In the genomic region with DNA sequence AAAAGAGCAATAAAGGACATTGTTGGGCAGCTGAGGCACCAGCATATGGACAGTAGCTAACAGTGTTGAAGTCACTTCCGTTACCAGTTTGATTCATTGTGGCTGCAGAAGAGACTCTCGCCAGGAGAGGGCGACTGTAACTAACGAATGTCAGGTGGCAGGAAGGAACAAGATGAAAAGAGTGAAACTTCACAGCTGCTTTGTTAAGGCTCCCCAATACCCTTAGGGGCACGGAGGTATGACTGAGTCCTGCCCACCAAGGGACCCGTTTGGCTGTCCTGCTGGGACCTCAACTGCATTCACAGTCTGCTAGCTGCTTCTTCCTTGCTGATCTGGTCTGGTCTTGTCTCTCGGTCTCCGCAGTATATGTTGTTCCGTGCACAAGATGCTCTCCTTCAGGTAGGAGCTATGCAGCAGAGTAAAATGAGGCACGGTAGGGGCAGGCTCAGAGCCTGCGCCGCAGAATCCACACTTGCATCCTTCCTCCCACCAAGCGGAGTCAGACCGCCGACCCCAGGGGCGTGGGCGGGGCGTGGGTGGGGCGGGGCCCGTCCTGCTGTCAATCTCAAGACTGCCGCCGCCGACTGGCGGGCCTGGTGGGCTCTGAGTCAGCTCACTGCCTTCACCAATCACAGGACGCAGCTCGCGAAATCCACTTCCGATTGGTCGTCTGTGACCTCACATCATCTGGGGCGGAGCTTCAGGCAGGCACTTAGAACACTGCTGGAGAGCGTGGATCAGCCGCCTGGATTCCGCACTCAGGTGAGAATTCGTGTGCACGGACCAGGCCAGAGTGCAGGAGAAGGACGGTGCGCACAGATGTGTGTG, we compare ENCODE assay signal across 8 mouse cellular contexts. TPM values are rescaled to one million over a fixed set of nuclear protein-coding genes. Genes with fewer than 3 reads are reported as not detected.
DNase-seq lines count a peak whose midpoint lies in the region; ATAC-seq and TF ChIP-seq lines count a peak whose summit lies in the region.

No protein-coding gene starts in this region.

- ATAC-seq in forebrain, embryonic 13.5 days, result peak; percentile 99
- peak; percentile 97 for ATAC-seq in neural tube, embryonic 15.5 days (ENCODE audit: low FRiP score)

- no peaks in the 10 kb centered on the region for H3K27me3 ChIP-seq in E14TG2a.4 (ENCODE audit: insufficient read depth, low read length)
- H3K27me3 ChIP-seq in forebrain, embryonic 13.5 days, result no peaks in the 10 kb centered on the region
- H3K27me3 ChIP-seq in neural tube, embryonic 15.5 days (replicated peaks), result no peaks in the 10 kb centered on the region

- peaks cover 36% of the 10 kb centered on the region for H3K36me3 ChIP-seq in E14TG2a.4 (ENCODE audit: insufficient read depth, low read length)
- 0 out of 2 replicates have a peak, but pooled peaks cover 12% of the 10 kb centered on the region for H3K36me3 ChIP-seq in forebrain, embryonic 13.5 days (ENCODE audit: poor library complexity, severe bottlenecking)
- H3K36me3 ChIP-seq in neural tube, embryonic 15.5 days, result no peaks in the 10 kb centered on the region

- peak; percentile 96 for DNase-seq in c-Kit-positive CD71-positive TER-119-positive erythroid progenitor cells, embryonic 14.5 days (ENCODE audit: low spot score)
- peak; percentile 91 to 92 for DNase-seq in heart, postnatal 14 days
- DNase-seq in layer of hippocampus, adult 11-12 months (ENCODE audit: low spot score), result peak; percentile 97
- peak; percentile 97 to 98 for DNase-seq in lung, adult 18-20 months
- DNase-seq in testis, postnatal 14 days (ENCODE audit: low spot score), result peak; percentile 95

- peaks cover 45% of the 10 kb centered on the region for H3K4me1 ChIP-seq in E14TG2a.4 (replicated peaks; ENCODE audit: low read depth, low read length)
- H3K4me1 ChIP-seq in forebrain, embryonic 13.5 days, result peaks cover 50% of the 10 kb centered on the region
- peaks cover 51% of the 10 kb centered on the region for H3K4me1 ChIP-seq in neural tube, embryonic 15.5 days

- under 1% methylated on average over 37 of the region's 37 CpGs for WGBS in forebrain, embryonic 13.5 days
- WGBS in neural tube, embryonic 15.5 days, result 2% methylated on average over 37 of the region's 37 CpGs

- peak overlapping the region; percentile 83 for H3K9ac ChIP-seq in forebrain, embryonic 13.5 days
- peak overlapping the region; percentile 69 for H3K9ac ChIP-seq in neural tube, embryonic 15.5 days (replicated peaks)

- H3K4me2 ChIP-seq in forebrain, embryonic 13.5 days, result peak overlapping the region; percentile 95
- peak overlapping the region; percentile 94 for H3K4me2 ChIP-seq in neural tube, embryonic 15.5 days

- peak; percentile 73 for TF ChIP-seq CTCF in E14TG2a.4 (conservative IDR thresholded peaks at IDR 0.05; ENCODE audit: low read length)

- peak overlapping the region; percentile 93 for H3K27ac ChIP-seq in forebrain, embryonic 13.5 days
- H3K27ac ChIP-seq in neural tube, embryonic 15.5 days (replicated peaks), result peak overlapping the region; percentile 98

- intact Hi-C loops in heart, postnatal 14 days (cut with DNase I), result loop anchor here (1.0 to 10.0 kb wide), 2 partner anchors 78 to 245 kb away; no protein-coding TSS in a partner anchor

- H3K9me3 ChIP-seq in E14TG2a.4 (ENCODE audit: low read length), result no peaks in the 10 kb centered on the region
- H3K9me3 ChIP-seq in forebrain, embryonic 13.5 days (replicated peaks), result no peaks in the 10 kb centered on the region
- H3K9me3 ChIP-seq in neural tube, embryonic 15.5 days (replicated peaks), result no peaks in the 10 kb centered on the region

- peak overlapping the region; percentile 88 for H3K4me3 ChIP-seq in E14TG2a.4 (replicated peaks; ENCODE audit: low read length)
- peak overlapping the region; percentile 64 for H3K4me3 ChIP-seq in forebrain, embryonic 13.5 days
- H3K4me3 ChIP-seq in neural tube, embryonic 15.5 days (replicated peaks), result peak overlapping the region; percentile 64

RNA-seq across cellular contexts. Expression of a gene that starts 6.8 kb away (rescaled TPM):
- 47.1 and 52.0 TPM in 2 replicates for polyA plus RNA-seq in forebrain, embryonic 13.5 days (2015; fragmentation: Nextera tagmentation; extraction: Ambion mirVana)
- 1 to 10 TPM; 6.1 to 7.4 TPM for total RNA-seq in heart, postnatal 14 days (2021)
- polyA plus RNA-seq in neural tube, embryonic 15.5 days (2015; fragmentation: Nextera tagmentation; extraction: Ambion mirVana), result 49.8 and 53.8 TPM in 2 replicates

RNA-seq across cellular contexts. Expression of a gene that starts 7.1 kb away (rescaled TPM):
- 5.6 and 6.8 TPM in 2 replicates for polyA plus RNA-seq in forebrain, embryonic 13.5 days (2015; fragmentation: Nextera tagmentation; extraction: Ambion mirVana)
- total RNA-seq in heart, postnatal 14 days (2021), result 1 to 10 TPM; 5.8 to 6.4 TPM
- 5.5 and 7.7 TPM in 2 replicates for polyA plus RNA-seq in neural tube, embryonic 15.5 days (2015; fragmentation: Nextera tagmentation; extraction: Ambion mirVana)

RNA-seq across cellular contexts. Expression of a gene that starts 36.9 kb away (rescaled TPM):
- polyA plus RNA-seq in forebrain, embryonic 13.5 days (2015; fragmentation: Nextera tagmentation; extraction: Ambion mirVana), result not detected in 2 replicates
- total RNA-seq in heart, postnatal 14 days (2021), result not detected
- not detected in 2 replicates for polyA plus RNA-seq in neural tube, embryonic 15.5 days (2015; fragmentation: Nextera tagmentation; extraction: Ambion mirVana)

RNA-seq across cellular contexts. Expression of a gene that starts 45.4 kb away (rescaled TPM):
- 1.8 and 1.9 TPM in 2 replicates for polyA plus RNA-seq in forebrain, embryonic 13.5 days (2015; fragmentation: Nextera tagmentation; extraction: Ambion mirVana)
- total RNA-seq in heart, postnatal 14 days (2021), result 1 to 10 TPM; 1.5 to 1.8 TPM
- polyA plus RNA-seq in neural tube, embryonic 15.5 days (2015; fragmentation: Nextera tagmentation; extraction: Ambion mirVana), result 7.9 and 9.6 TPM in 2 replicates

Comparison
In these comparisons a context has a peak if more than half of its experiments do, and no peak if none do; other contexts are left out.
1. Peak in every context shown above with its lines: DNase-seq, ATAC-seq, H3K4me3 ChIP-seq and H3K27ac ChIP-seq.